Mouse (Mus musculus) urinary bladder, adult 2 months (tissue): ENCODE results near the gene Pate1. TPM values are rescaled to one million over a fixed set of nuclear protein-coding genes. Genes with fewer than 3 reads are reported as not detected.

Experiments
- DNase-seq: peaks from one replicate; pipeline ENCODE4 v3.0.0; 2022; ENCODE audit warnings: low spot score
- polyA plus RNA-seq: library from polyadenylated mRNA; depleted of rRNA; stranded (reverse); fragments of >200 nt; gene quantifications from 2 replicates; pipeline ENCODE4 v1.2.3, GENCODE M21; 2012; rRNA removed

The Pate1 gene
- polyA plus RNA-seq, result not detected in 2 replicates

DNA sequence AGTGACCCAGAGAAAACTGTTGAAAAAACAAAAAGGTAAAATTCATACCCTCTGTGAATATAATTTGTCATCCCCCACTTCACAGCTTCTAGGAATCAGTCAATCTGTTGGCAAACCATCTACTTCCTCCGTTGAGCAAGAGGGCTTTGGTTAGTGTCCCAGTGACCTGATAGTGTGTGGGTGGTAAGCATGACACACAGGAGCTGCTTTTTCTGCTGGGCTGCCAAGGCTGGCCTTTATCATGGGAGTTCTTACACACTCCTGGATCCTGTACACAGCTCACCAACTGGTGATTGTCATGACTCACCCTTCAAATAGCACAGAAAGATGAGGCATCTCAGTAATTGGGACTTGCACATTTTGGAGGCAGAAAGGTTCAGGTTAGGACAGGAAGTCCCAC lies at the start of gene Pate1:
Gene Pate1, minus strand, starts transcription at position 378 of the 400 bp plus-strand sequence.
- DNase-seq, result no peak

DNA sequence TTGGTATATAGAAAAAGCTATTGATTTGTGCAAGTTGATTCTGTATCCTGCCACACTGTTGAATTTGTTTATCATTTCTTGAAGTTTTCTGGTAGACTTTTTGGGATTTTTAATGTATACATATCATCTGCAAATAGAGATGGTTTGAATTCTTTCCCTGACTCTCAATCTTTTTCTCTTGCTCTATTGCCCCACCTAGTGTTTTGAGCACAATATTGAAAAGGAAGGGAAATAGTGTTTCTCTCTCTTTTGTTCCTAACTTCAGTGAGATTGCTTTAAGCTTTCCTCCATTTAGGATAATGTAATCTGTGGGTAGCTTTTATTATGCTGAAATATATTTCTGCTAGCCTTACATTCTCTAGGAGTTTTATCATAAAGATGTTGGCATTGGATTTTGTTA lies 20.1 kb upstream of the Pate1 start:
- no peak for DNase-seq

DNA sequence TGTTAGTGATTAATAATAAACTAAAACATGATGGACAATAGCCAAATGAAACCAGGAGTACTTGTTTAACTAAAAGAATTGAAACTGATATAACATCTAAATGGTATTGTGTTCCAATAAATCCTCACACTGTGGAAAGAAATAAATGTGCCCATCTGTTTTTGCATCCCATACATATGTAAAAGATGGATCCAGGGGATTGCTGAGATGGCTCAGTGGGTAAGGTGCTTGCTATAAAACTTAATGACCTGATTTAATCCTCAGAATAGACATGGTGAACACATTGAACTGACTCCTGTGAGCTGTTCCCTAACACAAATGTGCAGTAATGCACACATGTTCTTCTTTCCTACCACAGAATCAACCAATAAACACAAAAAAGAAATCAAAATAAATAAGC lies 4.7 kb upstream of the Pate1 start:
- DNase-seq, result no peak

DNA sequence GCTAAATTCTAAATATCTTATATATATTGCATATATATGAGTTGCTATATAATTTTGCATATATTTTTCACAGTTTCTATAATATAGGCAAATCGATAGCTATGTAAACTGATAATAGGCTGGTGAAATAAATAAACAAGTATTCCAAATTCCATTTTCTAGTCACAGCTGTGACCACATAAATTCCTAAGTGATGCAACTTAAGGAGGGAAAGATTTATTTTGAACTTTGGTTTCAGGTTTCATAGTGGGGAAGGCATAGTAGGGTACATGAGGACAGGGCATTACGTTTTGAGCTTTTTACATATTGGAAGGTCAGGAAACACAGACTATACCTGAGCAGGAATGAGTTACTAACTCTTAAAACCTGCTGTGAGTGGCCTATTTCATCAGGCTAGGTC lies 13.6 kb downstream of the Pate1 start:
- no peak for DNase-seq

DNA sequence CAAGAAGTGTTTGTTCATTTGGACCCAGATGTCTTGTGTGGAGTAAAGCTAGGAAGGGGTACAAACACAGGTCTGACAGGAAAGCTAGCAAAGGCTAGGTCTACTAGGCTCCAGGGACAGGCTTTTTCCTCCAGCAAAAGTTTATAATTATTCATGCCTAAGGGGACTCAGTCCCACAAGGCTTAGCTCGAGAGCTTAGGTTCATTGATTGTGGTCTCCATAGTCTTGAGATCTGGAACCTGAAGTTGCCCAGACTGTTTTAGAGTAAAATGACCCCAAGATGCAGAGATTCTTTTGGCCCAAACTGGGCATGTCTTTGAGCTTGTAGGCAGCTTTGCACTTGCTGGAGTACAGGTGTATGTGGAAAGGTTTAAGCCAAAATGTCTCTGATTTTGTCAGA lies 39.1 kb downstream of the Pate1 start, which contains the start of gene Pate3:
Gene Pate3, minus strand, starts transcription at position 101 of the 400 bp plus-strand sequence.
- no peak for DNase-seq

Other genes starting within 250 kb of the Pate1 start
- gene Gm1113, start 169.1 kb downstream of the Pate1 start, polyA plus RNA-seq, result not detected in 2 replicates
- 0.03 TPM in 1 of 2 replicates, not detected in the other for gene Ddx25, start 128.9 kb downstream of the Pate1 start, polyA plus RNA-seq
- gene Pus3, start 128.8 kb downstream of the Pate1 start, polyA plus RNA-seq, result 10.8 and 13.5 TPM in 2 replicates
- gene Pate2, start 117.1 kb downstream of the Pate1 start, polyA plus RNA-seq, result 0.18 and 0.25 TPM in 2 replicates
- gene Hyls1, start 117.0 kb downstream of the Pate1 start, polyA plus RNA-seq, result 2.8 and 2.9 TPM in 2 replicates
- not detected in 2 replicates for gene Pate4, start 75.4 kb downstream of the Pate1 start, polyA plus RNA-seq
- not detected in 2 replicates for gene Pate3, start 39.2 kb downstream of the Pate1 start, polyA plus RNA-seq
- not detected in 2 replicates for gene Gm17677, start 53.7 kb upstream of the Pate1 start, polyA plus RNA-seq
- not detected in 2 replicates for gene Gm17727, start 90.7 kb upstream of the Pate1 start, polyA plus RNA-seq
- not detected in 2 replicates for gene Gm27235, start 102.7 kb upstream of the Pate1 start, polyA plus RNA-seq
- not detected in 2 replicates for gene D730048I06Rik, start 102.7 kb upstream of the Pate1 start, polyA plus RNA-seq
- gene 9230110F15Rik, start 156.8 kb upstream of the Pate1 start, polyA plus RNA-seq, result not detected in 2 replicates
- gene 9230113P08Rik, start 221.0 kb upstream of the Pate1 start, polyA plus RNA-seq, result not detected in 2 replicates